Mouse (Mus musculus): Measurements from ENCODE around the gene Col23a1. TPM values are rescaled to one million over a fixed set of nuclear protein-coding genes. Genes with fewer than 3 reads are reported as not detected.

Col23a1 gene
- polyA plus RNA-seq, 1 experiment = 7.1 TPM

- no peak for TF ChIP-seq CTCF (IDR thresholded peaks at IDR 0.05; ENCODE audit: borderline replicate concordance, insufficient read depth, low read length)
- TF ChIP-seq POLR2A (IDR thresholded peaks at IDR 0.05; ENCODE audit: low read depth, low read length) = no peak
- Histone ChIP-seq H3K27ac (ENCODE audit: insufficient read depth, low read length) (no peak overlapping the region), H3K4me3 (ENCODE audit: insufficient read depth, low read length) (no peak overlapping the region), H3K4me1 (ENCODE audit: control insufficient read depth, insufficient read depth, low read length) (no peaks in the 10 kb centered on the region)
Measured at GRCm38 (mm10) chr11:51320609-51321008, 30.9 kb downstream of the Col23a1 start.

GRCm38 (mm10) chr11:51326908-51327307 lies 37.2 kb downstream of the Col23a1 start:
- no peak overlapping the region for H3K4me3 ChIP-seq (ENCODE audit: insufficient read depth, low read length)
- TF ChIP-seq CTCF (IDR thresholded peaks at IDR 0.05; ENCODE audit: borderline replicate concordance, insufficient read depth, low read length) (no peak), POLR2A (IDR thresholded peaks at IDR 0.05; ENCODE audit: low read depth, low read length) (no peak)
- H3K27ac ChIP-seq (ENCODE audit: insufficient read depth, low read length) = no peak overlapping the region
- no peaks in the 10 kb centered on the region for H3K4me1 ChIP-seq (ENCODE audit: control insufficient read depth, insufficient read depth, low read length)

- TF ChIP-seq CTCF (IDR thresholded peaks at IDR 0.05; ENCODE audit: borderline replicate concordance, insufficient read depth, low read length) = no peak
- no peak for TF ChIP-seq POLR2A (IDR thresholded peaks at IDR 0.05; ENCODE audit: low read depth, low read length)
- H3K4me3 ChIP-seq (ENCODE audit: insufficient read depth, low read length) = no peak overlapping the region
- H3K4me1 ChIP-seq (ENCODE audit: control insufficient read depth, insufficient read depth, low read length) = no peaks in the 10 kb centered on the region
- H3K27ac ChIP-seq (ENCODE audit: insufficient read depth, low read length) = no peak overlapping the region
Measured at GRCm38 (mm10) chr11:51328387-51328942, 38.7 kb downstream of the Col23a1 start.

GRCm38 (mm10) chr11:51329837-51330714 lies 40.4 kb downstream of the Col23a1 start:
- Histone ChIP-seq H3K27ac (ENCODE audit: insufficient read depth, low read length) (no peak overlapping the region), H3K4me1 (ENCODE audit: control insufficient read depth, insufficient read depth, low read length) (no peaks in the 10 kb centered on the region), H3K4me3 (ENCODE audit: insufficient read depth, low read length) (no peak overlapping the region)
- TF ChIP-seq POLR2A (IDR thresholded peaks at IDR 0.05; ENCODE audit: low read depth, low read length) (no peak), CTCF (IDR thresholded peaks at IDR 0.05; ENCODE audit: borderline replicate concordance, insufficient read depth, low read length) (no peak)

GRCm38 (mm10) chr11:51334017-51334416 lies 44.3 kb downstream of the Col23a1 start:
- TF ChIP-seq POLR2A (IDR thresholded peaks at IDR 0.05; ENCODE audit: low read depth, low read length) (no peak), CTCF (IDR thresholded peaks at IDR 0.05; ENCODE audit: borderline replicate concordance, insufficient read depth, low read length) (no peak)

GRCm38 (mm10) chr11:51337585-51337984 lies 47.9 kb downstream of the Col23a1 start:
- H3K27ac ChIP-seq (ENCODE audit: insufficient read depth, low read length) = no peak overlapping the region
- TF ChIP-seq POLR2A (IDR thresholded peaks at IDR 0.05; ENCODE audit: low read depth, low read length) (no peak), CTCF (IDR thresholded peaks at IDR 0.05; ENCODE audit: borderline replicate concordance, insufficient read depth, low read length) (no peak)
- H3K4me3 ChIP-seq (ENCODE audit: insufficient read depth, low read length) = no peak overlapping the region
- H3K4me1 ChIP-seq (ENCODE audit: control insufficient read depth, insufficient read depth, low read length) = no peaks in the 10 kb centered on the region

More at GRCm38 (mm10) chr11:51334017-51334416, 44.3 kb downstream of the Col23a1 start:
- Histone ChIP-seq H3K4me1 (ENCODE audit: control insufficient read depth, insufficient read depth, low read length) (no peaks in the 10 kb centered on the region), H3K27ac (ENCODE audit: insufficient read depth, low read length) (no peak overlapping the region), H3K4me3 (ENCODE audit: insufficient read depth, low read length) (no peak overlapping the region)

GRCm38 (mm10) chr11:51338416-51338815 lies 48.7 kb downstream of the Col23a1 start:
- TF ChIP-seq CTCF (IDR thresholded peaks at IDR 0.05; ENCODE audit: borderline replicate concordance, insufficient read depth, low read length) (no peak), POLR2A (IDR thresholded peaks at IDR 0.05; ENCODE audit: low read depth, low read length) (no peak)
- Histone ChIP-seq H3K27ac (ENCODE audit: insufficient read depth, low read length) (no peak overlapping the region), H3K4me3 (ENCODE audit: insufficient read depth, low read length) (no peak overlapping the region)

GRCm38 (mm10) chr11:51341091-51341490 lies 51.4 kb downstream of the Col23a1 start:
- Histone ChIP-seq H3K27ac (ENCODE audit: insufficient read depth, low read length) (no peak overlapping the region), H3K4me1 (ENCODE audit: control insufficient read depth, insufficient read depth, low read length) (no peaks in the 10 kb centered on the region), H3K4me3 (ENCODE audit: insufficient read depth, low read length) (no peak overlapping the region)
- TF ChIP-seq CTCF (IDR thresholded peaks at IDR 0.05; ENCODE audit: borderline replicate concordance, insufficient read depth, low read length) (no peak), POLR2A (IDR thresholded peaks at IDR 0.05; ENCODE audit: low read depth, low read length) (no peak)

More at GRCm38 (mm10) chr11:51338416-51338815, 48.7 kb downstream of the Col23a1 start:
- H3K4me1 ChIP-seq (ENCODE audit: control insufficient read depth, insufficient read depth, low read length) = no peaks in the 10 kb centered on the region

GRCm38 (mm10) chr11:51342776-51343175 lies 53.1 kb downstream of the Col23a1 start:
- H3K4me1 ChIP-seq (ENCODE audit: control insufficient read depth, insufficient read depth, low read length) = no peaks in the 10 kb centered on the region
- no peak overlapping the region for H3K4me3 ChIP-seq (ENCODE audit: insufficient read depth, low read length)
- TF ChIP-seq CTCF (IDR thresholded peaks at IDR 0.05; ENCODE audit: borderline replicate concordance, insufficient read depth, low read length) = no peak
- TF ChIP-seq POLR2A (IDR thresholded peaks at IDR 0.05; ENCODE audit: low read depth, low read length) = no peak

GRCm38 (mm10) chr11:51343312-51343711 lies 53.6 kb downstream of the Col23a1 start:
- H3K4me3 ChIP-seq (ENCODE audit: insufficient read depth, low read length) = no peak overlapping the region
- no peaks in the 10 kb centered on the region for H3K4me1 ChIP-seq (ENCODE audit: control insufficient read depth, insufficient read depth, low read length)
- TF ChIP-seq POLR2A (IDR thresholded peaks at IDR 0.05; ENCODE audit: low read depth, low read length) = no peak
- no peak for TF ChIP-seq CTCF (IDR thresholded peaks at IDR 0.05; ENCODE audit: borderline replicate concordance, insufficient read depth, low read length)
- H3K27ac ChIP-seq (ENCODE audit: insufficient read depth, low read length) = no peak overlapping the region

More at GRCm38 (mm10) chr11:51342776-51343175, 53.1 kb downstream of the Col23a1 start:
- H3K27ac ChIP-seq (ENCODE audit: insufficient read depth, low read length) = no peak overlapping the region

All from embryonic fibroblast, embryonic 13.5 days (primary cell).